Mouse (Mus musculus) liver, embryonic 13.5 days (tissue): ENCODE data around the gene Prss43. TPM values are rescaled to one million over a fixed set of nuclear protein-coding genes. Genes with fewer than 3 reads are reported as not detected.
A peak's percentile ranks its signal among the peaks of the same experiment; 100 is the strongest.

Source experiments
- ATAC-seq: fragments of 200-750 bp; cut with Nextera tagmentation; 2 replicates; pipeline ENCODE4 v1.8.0; 2017; ENCODE audit warnings: low read depth, mild to moderate bottlenecking, moderate number of reproducible peaks, moderate library complexity
- DNase-seq: peaks from one replicate; pipeline ENCODE4 v3.0.0; 2022
- H3K27ac ChIP-seq: fragments of 300-500 bp; sonication (generic); 2 replicates; pipeline ENCODE4 v1.5.1; 2015; ENCODE audit warnings: moderate library complexity, mild to moderate bottlenecking, inconsistent platforms
- H3K27me3 ChIP-seq: fragments of 300-500 bp; sonication (generic); 2 replicates; pipeline ENCODE4 v1.6.1; 2015; ENCODE audit warnings: mild to moderate bottlenecking, inconsistent platforms
- H3K36me3 ChIP-seq: fragments of 300-500 bp; sonication (generic); 2 replicates; pipeline ENCODE4 v1.6.1; 2015; ENCODE audit warnings: mild to moderate bottlenecking, inconsistent platforms
- H3K4me1 ChIP-seq: fragments of 300-500 bp; sonication (generic); replicated peaks from 2 replicates; pipeline ENCODE4 v1.6.1; 2015; ENCODE audit warnings: inconsistent platforms
- H3K4me2 ChIP-seq: fragments of 300-500 bp; sonication (generic); 2 replicates; pipeline ENCODE4 v1.6.1; 2015; ENCODE audit warnings: inconsistent platforms, mild to moderate bottlenecking, moderate library complexity
- H3K4me3 ChIP-seq: fragments of 300-500 bp; sonication (generic); replicated peaks from 2 replicates; pipeline ENCODE4 v1.5.1; 2015; ENCODE audit warnings: mild to moderate bottlenecking, inconsistent platforms
- H3K9ac ChIP-seq: fragments of 300-500 bp; sonication (generic); 2 replicates; pipeline ENCODE4 v1.6.1; 2015; ENCODE audit warnings: mild to moderate bottlenecking, inconsistent platforms
- H3K9me3 ChIP-seq: fragments of 300-500 bp; sonication (generic); replicated peaks from 2 replicates; pipeline ENCODE4 v1.6.1; 2016; ENCODE audit warnings: inconsistent platforms
- WGBS: fragments of 180-500 bp; shearing (Covaris S2); methylation state at CpG from one replicate; pipeline ENCODE4 v1.1.7; 2015; ENCODE audit not compliant: insufficient replicate concordance; 5-methylcytosine and 5-hydroxymethylcytosine counted together
- polyA plus RNA-seq: library from polyadenylated mRNA; unstranded; fragments of >200 nt; fragmentation: Nextera tagmentation; extraction: Ambion mirVana; gene quantifications from 2 replicates; pipeline ENCODE4 v1.2.1, GENCODE M21; 2015

Prss43 gene
- polyA plus RNA-seq, 1 experiment from 2014 or later: not detected

DNA sequence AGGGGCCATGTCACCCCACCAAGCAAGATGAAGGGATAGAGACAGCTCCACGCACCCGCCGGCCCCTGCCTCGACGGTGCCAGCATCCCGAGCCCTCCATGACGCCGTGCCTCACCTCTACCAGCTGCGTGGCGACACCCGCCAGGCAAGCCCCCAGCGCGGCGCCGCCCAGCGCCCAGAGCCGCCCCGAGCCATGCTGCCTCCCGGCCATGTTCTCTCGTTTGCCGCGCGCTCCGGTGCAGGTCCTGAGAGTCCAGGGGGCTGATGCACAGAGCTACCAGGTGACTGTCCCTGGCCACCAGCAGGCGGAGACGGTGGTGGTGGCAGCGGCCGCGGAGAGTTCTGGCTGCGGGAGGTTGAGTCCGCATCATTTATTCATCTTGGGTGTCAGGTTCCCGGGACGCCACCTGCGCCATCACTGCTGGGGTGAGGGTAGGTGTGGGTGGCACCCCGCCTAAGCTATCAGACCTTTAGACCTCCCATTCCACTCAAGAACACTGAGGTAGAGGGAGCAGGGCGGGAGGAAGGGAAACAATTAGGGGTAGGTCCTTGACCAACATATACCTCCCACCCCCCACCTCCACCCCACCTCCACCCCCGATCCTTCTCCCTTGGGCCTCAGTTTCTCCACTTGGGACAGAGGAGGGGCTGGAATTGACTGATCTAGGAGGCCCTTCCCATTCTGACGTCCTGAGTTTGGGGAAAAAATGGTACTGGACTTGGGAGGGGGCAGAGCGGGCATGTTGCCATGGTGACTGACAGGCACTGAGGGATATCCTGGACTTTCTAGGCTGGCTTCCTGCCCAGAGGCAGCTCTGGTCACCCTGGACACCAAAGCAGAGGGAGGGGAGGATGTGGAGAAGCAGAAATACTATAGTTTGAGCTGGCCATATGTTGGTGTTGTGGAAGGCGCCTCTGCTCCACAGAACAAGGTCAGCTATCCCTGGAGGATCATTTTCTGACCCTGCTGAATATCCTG is 47.5 kb downstream of the Prss43 start:
- no peaks in the 10 kb centered on the region for H3K9me3 ChIP-seq
- H3K36me3 ChIP-seq: no peaks in the 10 kb centered on the region
- peak overlapping the region; percentile 14; the same call in 1 of the 2 replicates for H3K27ac ChIP-seq
- peaks cover 29% of the 10 kb centered on the region for H3K4me1 ChIP-seq
- ATAC-seq (no peak), DNase-seq (no peak)
- peak overlapping the region; percentile 28 for H3K4me3 ChIP-seq
- peak overlapping the region; percentile 13; the same call in 1 of the 2 replicates for H3K9ac ChIP-seq
- peak overlapping the region; percentile 44 for H3K4me2 ChIP-seq
- 13% methylated on average over 40 of the region's 40 CpGs for WGBS
- H3K27me3 ChIP-seq: peaks cover 44% of the 10 kb centered on the region

DNA sequence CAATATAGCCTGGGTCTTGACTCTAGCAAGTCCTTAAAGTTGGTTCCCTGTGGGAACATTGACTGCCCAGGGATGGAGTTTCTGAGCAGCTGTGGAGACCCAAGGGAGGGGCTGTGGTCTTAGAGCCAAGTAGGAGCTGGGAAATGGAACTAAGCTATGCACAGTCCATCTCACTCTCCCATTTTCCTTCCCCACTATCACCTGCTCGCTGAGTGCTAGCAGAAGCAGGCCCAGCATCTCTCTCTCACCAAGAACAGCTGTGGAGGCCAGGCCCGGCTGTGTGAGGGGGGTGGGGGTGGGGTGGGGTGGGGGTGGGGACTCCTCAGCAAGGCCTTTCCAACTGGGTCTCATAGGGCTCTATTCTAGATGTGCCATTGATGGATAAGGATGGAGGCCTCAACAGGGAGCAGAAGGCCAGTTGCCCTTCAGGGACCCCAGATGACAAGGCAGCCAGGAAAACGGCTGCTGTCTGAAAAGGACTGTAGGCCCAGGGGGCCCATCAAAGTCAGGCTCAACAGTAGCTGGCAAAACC is 48.2 kb downstream of the Prss43 start:
- Histone ChIP-seq H3K27ac (peak overlapping the region; percentile 63), H3K9ac (no peak overlapping the region), H3K4me3 (no peak overlapping the region), H3K9me3 (no peaks in the 10 kb centered on the region), H3K4me1 (peaks cover 29% of the 10 kb centered on the region), H3K4me2 (no peak overlapping the region), H3K27me3 (peaks cover 52% of the 10 kb centered on the region), H3K36me3 (no peaks in the 10 kb centered on the region)
- ATAC-seq (no peak), DNase-seq (no peak)
- 31% methylated on average over 3 of the region's 3 CpGs for WGBS

GRCm38 (mm10) chr9:110875288-110875695 is 48.8 kb downstream of the Prss43 start:
- DNase-seq (no peak), ATAC-seq (peak; percentile 63)
- Histone ChIP-seq H3K27me3 (peaks cover 57% of the 10 kb centered on the region), H3K4me2 (no peak overlapping the region), H3K4me3 (no peak overlapping the region), H3K27ac (peak overlapping the region; percentile 67), H3K4me1 (peaks cover 29% of the 10 kb centered on the region), H3K9ac (no peak overlapping the region), H3K36me3 (no peaks in the 10 kb centered on the region), H3K9me3 (no peaks in the 10 kb centered on the region)
- WGBS: 47% methylated on average over 4 of the region's 6 CpGs

GRCm38 (mm10) chr9:110877353-110877752 is 50.9 kb downstream of the Prss43 start:
- H3K9me3 ChIP-seq: no peaks in the 10 kb centered on the region
- no peaks in the 10 kb centered on the region for H3K36me3 ChIP-seq
- peaks cover 44% of the 10 kb centered on the region for H3K4me1 ChIP-seq
- H3K27me3 ChIP-seq: peaks cover 68% of the 10 kb centered on the region
- ATAC-seq (no peak), DNase-seq (no peak)
- peak overlapping the region; percentile 11; the same call in 1 of the 2 replicates for H3K4me2 ChIP-seq
- WGBS: 57% methylated on average over 1 of the region's 1 CpGs
- H3K4me3 ChIP-seq: no peak overlapping the region
- H3K9ac ChIP-seq: no peak overlapping the region
- H3K27ac ChIP-seq: peak overlapping the region; percentile 36; the same call in 1 of the 2 replicates

DNA sequence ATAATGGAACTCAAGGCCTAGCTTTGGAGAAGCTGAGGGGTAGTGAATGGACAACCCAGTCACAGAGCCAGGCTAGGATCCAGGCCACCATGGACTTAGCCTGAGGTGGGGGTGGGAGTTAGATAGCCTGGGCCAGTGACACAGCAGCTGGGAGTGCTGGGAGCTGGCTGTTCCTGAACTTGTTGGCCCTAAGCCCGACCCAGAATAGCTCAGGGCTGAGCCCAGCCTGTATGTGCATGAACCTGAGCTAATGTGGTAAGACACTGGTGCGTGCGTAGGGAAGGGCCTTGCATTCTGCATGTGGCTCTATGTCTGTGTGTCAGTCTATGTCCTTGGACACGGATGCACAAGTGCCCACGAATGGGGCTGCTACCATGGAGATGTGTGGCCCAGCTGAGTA is 51.4 kb downstream of the Prss43 start:
- DNase-seq (no peak), ATAC-seq (peak; percentile 31)
- Histone ChIP-seq H3K4me1 (peaks cover 44% of the 10 kb centered on the region), H3K36me3 (no peaks in the 10 kb centered on the region), H3K27ac (peak overlapping the region; percentile 55), H3K9ac (no peak overlapping the region), H3K9me3 (no peaks in the 10 kb centered on the region), H3K4me2 (peak overlapping the region; percentile 62; the same call in 1 of the 2 replicates), H3K4me3 (no peak overlapping the region), H3K27me3 (peaks cover 63% of the 10 kb centered on the region)
- 69% methylated on average over 5 of the region's 5 CpGs for WGBS

DNA sequence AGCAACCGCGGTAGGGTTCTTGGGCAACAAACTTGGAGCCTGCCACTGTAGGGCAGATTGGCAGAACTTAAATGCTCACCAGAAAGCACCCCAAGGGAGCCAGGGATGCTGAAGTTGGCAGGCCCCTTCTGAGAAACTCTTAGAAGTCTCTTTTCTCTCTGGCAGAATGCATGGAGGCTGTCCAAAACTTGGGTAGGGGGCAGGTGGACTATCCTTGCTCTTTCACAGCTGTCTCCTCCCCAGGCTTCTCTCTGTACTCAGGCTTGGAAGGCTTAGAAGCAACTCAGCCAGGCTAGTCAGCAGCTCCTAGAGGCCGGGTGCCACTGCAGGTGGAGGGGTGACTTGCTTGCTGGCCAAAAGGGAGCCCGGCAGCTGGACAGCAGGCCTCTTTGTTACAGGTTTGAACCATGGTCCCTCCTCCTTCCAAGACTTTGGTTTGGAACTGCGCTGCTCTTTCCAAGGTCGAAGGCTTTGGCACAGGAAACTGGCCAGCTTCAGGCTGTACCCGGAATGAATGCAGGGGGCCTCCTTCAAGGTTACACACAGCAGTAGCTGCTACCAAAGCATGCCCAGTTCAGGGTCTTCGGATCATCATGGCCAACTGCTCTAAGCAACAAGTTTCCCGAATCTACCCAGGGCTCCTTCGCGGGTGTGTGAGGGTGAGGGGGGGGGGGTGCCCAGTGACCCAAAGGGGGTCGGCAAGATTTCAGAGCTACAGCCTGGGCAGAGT is 52.9 kb downstream of the Prss43 start, which contains the start of gene Als2cl:
Gene Als2cl (plus strand): TSS at position 680 of the 730 bp plus-strand sequence.
- Histone ChIP-seq H3K36me3 (no peaks in the 10 kb centered on the region; the same call in 1 of the 2 replicates), H3K9ac (peak within 1 kb of the TSS; percentile 55; the same call in 1 of the 2 replicates), H3K27ac (peak within 1 kb of the TSS; percentile 61; the same call in 1 of the 2 replicates), H3K4me2 (peak within 1 kb of the TSS; percentile 62), H3K9me3 (no peaks in the 10 kb centered on the region), H3K4me1 (peaks cover 36% of the 10 kb centered on the region), H3K4me3 (peak within 1 kb of the TSS; percentile 57), H3K27me3 (peaks cover 48% of the 10 kb centered on the region)
- DNase-seq: no peak
- 21% methylated on average over 12 of the region's 12 CpGs for WGBS
- no peak for ATAC-seq

- ATAC-seq: peak; percentile 37
- Histone ChIP-seq H3K4me3 (peak within 1 kb of the TSS; percentile 57), H3K36me3 (no peaks in the 10 kb centered on the region; the same call in 1 of the 2 replicates), H3K4me2 (peak within 1 kb of the TSS; percentile 62), H3K27me3 (peaks cover 42% of the 10 kb centered on the region), H3K9me3 (no peaks in the 10 kb centered on the region), H3K27ac (peak within 1 kb of the TSS; percentile 61; the same call in 1 of the 2 replicates), H3K9ac (peak within 1 kb of the TSS; percentile 55; the same call in 1 of the 2 replicates), H3K4me1 (peaks cover 29% of the 10 kb centered on the region)
- DNase-seq: no peak
- under 1% methylated on average over 57 of the region's 57 CpGs for WGBS
These were observed 53.6 kb downstream of the Prss43 start, which contains the start of gene Tmie for GRCm38 (mm10) chr9:110879998-110880561. TSS of gene Tmie (minus strand) at chr9:110880113.

- ATAC-seq: no peak
- H3K4me3 ChIP-seq: peak overlapping the region; percentile 57
- DNase-seq: no peak
These were observed 54.3 kb downstream of the Prss43 start for GRCm38 (mm10) chr9:110880772-110881171.

More at GRCm38 (mm10) chr9:110880772-110881171, 54.3 kb downstream of the Prss43 start:
- Histone ChIP-seq H3K4me2 (peak overlapping the region; percentile 62), H3K36me3 (no peaks in the 10 kb centered on the region; the same call in 1 of the 2 replicates), H3K9ac (no peak overlapping the region), H3K9me3 (no peaks in the 10 kb centered on the region), H3K27ac (no peak overlapping the region), H3K4me1 (peaks cover 29% of the 10 kb centered on the region), H3K27me3 (peaks cover 39% of the 10 kb centered on the region)
- 48% methylated on average over 4 of the region's 4 CpGs for WGBS
